Mouse (Mus musculus) olfactory bulb, adult 2 months (tissue): ENCODE data around the gene Asap2.

Experiments
- CTCF ChIP-seq: fragments of 200-500 bp; IDR thresholded peaks from 2 replicates; pipeline ENCODE4 v1.5.1; 2012; ENCODE audit warnings: low read depth, mild to moderate bottlenecking, low read length, moderate library complexity; ENCODE audit not compliant: insufficient read depth
- POLR2A ChIP-seq: fragments of 200-500 bp; IDR thresholded peaks from 2 replicates; pipeline ENCODE4 v1.6.1; 2012; ENCODE audit warnings: mild to moderate bottlenecking, low read depth, low read length, moderate library complexity; ENCODE audit not compliant: insufficient read depth

GRCm38 (mm10) chr12:21146826-21147225 lies 156.6 kb downstream of the Asap2 start:
- no peak for TF ChIP-seq CTCF
- no peak for TF ChIP-seq POLR2A
